Mouse (Mus musculus) heart, embryonic 16.5 days (tissue): Measurements from ENCODE around the gene Dnm2. TPM values are rescaled to one million over a fixed set of nuclear protein-coding genes. Genes with fewer than 3 reads are reported as not detected.
"Not testable (repeated sequence)": the region's sequence is repeated elsewhere in the genome, so short reads cannot be mapped to it uniquely, and the experiment has no call there.

Experiments
- ATAC-seq: fragments of 200-750 bp; cut with Nextera tagmentation; replicated peaks from 2 replicates; pipeline ENCODE4 v1.8.0; 2017; ENCODE audit warnings: moderate number of reproducible peaks; ENCODE audit not compliant: insufficient read depth, low FRiP score; ENCODE audit errors: extremely low read depth
- H3K27ac ChIP-seq: fragments of 300-500 bp; sonication (generic); 2 replicates; pipeline ENCODE4 v1.5.1; 2014; ENCODE audit warnings: mild to moderate bottlenecking, low read length, control low read depth, moderate library complexity
- H3K27me3 ChIP-seq: fragments of 300-500 bp; sonication (generic); 2 replicates; pipeline ENCODE4 v1.6.1; 2014; ENCODE audit warnings: low read length, mixed read lengths; ENCODE audit not compliant: control insufficient read depth, insufficient read depth
- H3K36me3 ChIP-seq: fragments of 300-500 bp; sonication (generic); 2 replicates; pipeline ENCODE4 v1.6.1; 2014; ENCODE audit not compliant: control insufficient read depth, insufficient read depth
- H3K4me1 ChIP-seq: fragments of 300-500 bp; sonication (generic); 2 replicates; pipeline ENCODE4 v1.6.1; 2014; ENCODE audit warnings: low read length, mixed read lengths; ENCODE audit not compliant: control insufficient read depth, insufficient read depth
- H3K4me2 ChIP-seq: fragments of 300-500 bp; sonication (generic); 2 replicates; pipeline ENCODE4 v1.6.1; 2014; ENCODE audit warnings: low read depth, mild to moderate bottlenecking, control low read depth, low read length
- H3K4me3 ChIP-seq: fragments of 300-500 bp; sonication (generic); 2 replicates; pipeline ENCODE4 v1.5.1; 2014; ENCODE audit warnings: mild to moderate bottlenecking, control low read depth, low read length
- H3K9ac ChIP-seq: fragments of 300-500 bp; sonication (generic); 2 replicates; pipeline ENCODE4 v1.6.1; 2014; ENCODE audit warnings: low read length, control low read depth
- H3K9me3 ChIP-seq: fragments of 300-500 bp; sonication (generic); replicated peaks from 2 replicates; pipeline ENCODE4 v1.6.1; 2016; ENCODE audit warnings: low read length; ENCODE audit not compliant: control insufficient read depth
- WGBS: fragments of 180-500 bp; shearing (Covaris S2); extraction: QIAGEN DNeasy Blood & Tissue Kit; methylation state at CpG from one replicate; pipeline ENCODE4 v1.1.7; 2014; 5-methylcytosine and 5-hydroxymethylcytosine counted together
- polyA plus RNA-seq: library from polyadenylated mRNA; unstranded; fragments of >200 nt; fragmentation: Nextera tagmentation; extraction: Ambion mirVana; gene quantifications from 2 replicates; pipeline ENCODE4 v1.2.1, GENCODE M21; 2015

Dnm2 gene
- polyA plus RNA-seq, 1 experiment from 2014 or later: 75.0 TPM

DNA sequence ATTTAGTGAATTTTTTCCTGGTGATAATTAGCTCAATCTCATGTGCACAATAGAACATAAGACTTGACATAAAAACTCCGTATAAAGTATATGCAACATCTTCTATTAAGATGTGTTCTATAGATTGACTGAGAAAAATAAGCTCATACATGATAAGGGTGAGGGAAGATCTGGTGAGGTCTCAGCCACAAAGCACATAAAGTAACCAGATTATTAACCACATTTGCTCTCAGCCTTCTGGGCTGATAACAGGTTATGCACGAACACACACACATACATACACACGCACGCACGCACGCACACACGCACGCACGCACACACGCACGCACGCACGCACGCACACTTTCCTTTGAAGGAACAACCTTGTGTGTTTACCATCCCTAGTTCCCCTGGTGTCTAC lies 111.8 kb downstream of the Dnm2 start:
- peaks cover 2% of the 10 kb centered on the region; the same call in 1 of the 2 replicates for H3K9me3 ChIP-seq
- no peak overlapping the region for H3K27ac ChIP-seq
- H3K9ac ChIP-seq: no peak overlapping the region
- no peak overlapping the region for H3K4me2 ChIP-seq
- ATAC-seq: no peak
- H3K36me3 ChIP-seq: no peaks in the 10 kb centered on the region
- H3K4me3 ChIP-seq: no peak overlapping the region
- peaks cover 3% of the 10 kb centered on the region; the same call in 1 of the 2 replicates for H3K4me1 ChIP-seq
- no peaks in the 10 kb centered on the region for H3K27me3 ChIP-seq
- WGBS: 92% methylated on average over 14 of the region's 14 CpGs

DNA sequence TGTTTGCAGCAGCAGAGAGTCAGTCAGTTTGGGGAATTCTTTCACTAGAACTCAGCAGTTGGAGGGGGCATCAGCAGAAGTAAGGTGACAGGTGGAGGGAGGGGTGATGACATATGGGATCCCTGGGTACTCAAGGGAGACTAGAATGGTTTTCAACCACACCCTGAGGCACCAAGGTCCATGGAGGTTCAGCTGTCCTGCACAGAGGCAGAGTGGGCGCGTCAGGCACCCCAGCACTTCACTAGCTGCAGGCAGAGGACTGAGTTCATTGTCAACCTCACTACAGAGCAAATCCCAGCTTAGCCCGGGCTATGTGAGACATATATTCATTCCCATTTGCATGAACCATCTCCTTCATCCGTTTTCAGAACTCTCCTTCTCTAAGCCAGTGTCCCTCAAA lies 112.3 kb downstream of the Dnm2 start:
- Histone ChIP-seq H3K36me3 (no peaks in the 10 kb centered on the region), H3K4me1 (peaks cover 3% of the 10 kb centered on the region; the same call in 1 of the 2 replicates), H3K27ac (no peak overlapping the region), H3K4me2 (no peak overlapping the region), H3K9ac (no peak overlapping the region), H3K4me3 (no peak overlapping the region), H3K9me3 (peaks cover 2% of the 10 kb centered on the region; the same call in 1 of the 2 replicates), H3K27me3 (no peaks in the 10 kb centered on the region)
- ATAC-seq: no peak
- WGBS: 71% methylated on average over 4 of the region's 4 CpGs

- no peak overlapping the region for H3K4me2 ChIP-seq
- H3K9me3 ChIP-seq: no peaks in the 10 kb centered on the region
- H3K4me1 ChIP-seq: peaks cover 4% of the 10 kb centered on the region
- no peak overlapping the region for H3K27ac ChIP-seq
- no peak overlapping the region for H3K9ac ChIP-seq
- H3K27me3 ChIP-seq: no peaks in the 10 kb centered on the region
- no peak for ATAC-seq
- H3K4me3 ChIP-seq: no peak overlapping the region
- WGBS: 62% methylated on average over 7 of the region's 7 CpGs
- no peaks in the 10 kb centered on the region for H3K36me3 ChIP-seq
Observed at GRCm38 (mm10) chr9:21539981-21540753, 115.5 kb downstream of the Dnm2 start.

- WGBS: 81% methylated on average over 2 of the region's 2 CpGs
- not testable (repeated sequence) for H3K9me3 ChIP-seq, H3K9ac ChIP-seq, H3K27ac ChIP-seq, H3K36me3 ChIP-seq, ATAC-seq, H3K4me3 ChIP-seq, H3K27me3 ChIP-seq, H3K4me2 ChIP-seq
- peaks cover 10% of the 10 kb centered on the region for H3K4me1 ChIP-seq
Observed at GRCm38 (mm10) chr9:21542001-21542400, 117.3 kb downstream of the Dnm2 start.

- WGBS: 16% methylated on average over 9 of the region's 9 CpGs
- Histone ChIP-seq H3K4me2 (peak overlapping the region; percentile 71), H3K9me3 (no peaks in the 10 kb centered on the region), H3K36me3 (no peaks in the 10 kb centered on the region), H3K4me1 (peaks cover 13% of the 10 kb centered on the region), H3K4me3 (peak overlapping the region; percentile 80), H3K27ac (peak overlapping the region; percentile 89), H3K27me3 (no peaks in the 10 kb centered on the region), H3K9ac (peak overlapping the region; percentile 74)
- peak; percentile 21 for ATAC-seq
Observed at GRCm38 (mm10) chr9:21545351-21545915, 120.7 kb downstream of the Dnm2 start.

DNA sequence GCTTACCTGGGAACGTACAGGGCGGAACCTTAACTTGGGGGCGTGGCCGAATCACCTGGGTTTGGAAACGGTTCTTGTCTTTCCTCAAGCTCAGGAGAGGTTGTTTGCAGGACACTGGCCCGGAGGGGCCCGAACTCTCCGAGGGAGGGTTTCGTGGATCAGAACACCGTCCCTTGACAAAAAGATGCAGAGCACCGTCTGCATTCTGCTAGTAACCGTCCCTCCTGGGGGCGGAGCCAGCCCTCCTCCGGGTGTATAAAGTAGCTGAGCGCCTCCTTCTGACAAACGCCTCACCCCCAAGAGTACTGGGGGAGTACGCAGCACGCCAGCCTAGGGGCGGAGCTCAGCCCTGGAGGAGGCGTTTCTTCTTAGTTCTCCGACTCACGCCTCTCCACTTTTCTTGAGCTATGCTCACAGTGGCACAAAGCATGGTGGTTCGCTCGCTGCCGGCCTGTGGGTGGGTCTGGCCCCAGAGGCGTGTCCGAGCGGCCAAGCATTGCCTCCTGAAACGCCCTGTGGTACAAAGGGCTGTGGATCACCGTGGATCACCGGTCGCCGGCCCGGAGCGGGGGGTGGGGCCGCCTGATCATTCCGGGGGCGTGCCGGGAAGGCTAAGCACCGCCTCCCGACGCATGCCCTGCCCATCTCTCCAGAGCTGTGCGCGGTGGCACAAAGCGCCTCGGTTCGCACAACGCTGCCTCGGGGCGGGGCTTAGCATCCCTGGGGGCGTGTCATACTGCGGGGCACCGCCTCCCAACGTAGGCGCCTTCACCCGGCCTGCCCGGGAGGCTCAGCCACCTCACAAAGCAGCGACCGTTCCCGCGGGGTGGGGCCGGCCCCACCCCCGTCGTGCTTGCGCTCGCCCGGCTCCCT lies 121.4 kb downstream of the Dnm2 start:
- H3K4me3 ChIP-seq: peak overlapping the region; percentile 80
- peak overlapping the region; percentile 71 for H3K4me2 ChIP-seq
- H3K9me3 ChIP-seq: no peaks in the 10 kb centered on the region
- H3K9ac ChIP-seq: peak overlapping the region; percentile 74
- no peaks in the 10 kb centered on the region for H3K36me3 ChIP-seq
- H3K4me1 ChIP-seq: peaks cover 13% of the 10 kb centered on the region
- peak overlapping the region; percentile 97 for H3K27ac ChIP-seq
- under 1% methylated on average over 67 of the region's 67 CpGs for WGBS
- ATAC-seq: peak; percentile 93
- H3K27me3 ChIP-seq: no peaks in the 10 kb centered on the region

DNA sequence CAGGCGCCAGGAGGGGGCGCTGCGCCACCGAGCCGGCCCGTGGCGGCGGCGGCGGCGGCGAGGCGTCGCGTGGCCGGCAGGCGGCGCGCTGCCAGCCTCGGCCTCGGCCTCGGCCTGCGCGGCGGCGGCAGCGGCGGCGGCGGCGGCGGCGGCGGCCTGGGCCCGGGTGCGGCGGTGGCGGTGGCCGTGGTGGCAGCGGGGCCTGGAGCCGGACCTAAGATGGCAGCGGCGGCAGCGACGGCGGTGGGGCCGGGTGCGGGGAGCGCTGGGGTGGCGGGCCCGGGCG lies 122.0 kb downstream of the Dnm2 start, which contains the start of gene Carm1:
Gene Carm1, plus strand, starts transcription at position 106 of the 286 bp plus-strand sequence.
- Histone ChIP-seq H3K4me1 (peaks cover 13% of the 10 kb centered on the region), H3K27ac (peak within 1 kb of the TSS; percentile 97), H3K9me3 (no peaks in the 10 kb centered on the region), H3K4me3 (peak within 1 kb of the TSS; percentile 80), H3K36me3 (no peaks in the 10 kb centered on the region), H3K9ac (peak within 1 kb of the TSS; percentile 96), H3K4me2 (peak within 1 kb of the TSS; percentile 71), H3K27me3 (no peaks in the 10 kb centered on the region)
- no peak for ATAC-seq
- WGBS: under 1% methylated on average over 33 of the region's 52 CpGs

GRCm38 (mm10) chr9:21547075-21547941 lies 122.6 kb downstream of the Dnm2 start:
- peak overlapping the region; percentile 96 for H3K9ac ChIP-seq
- H3K9me3 ChIP-seq: no peaks in the 10 kb centered on the region
- no peaks in the 10 kb centered on the region for H3K36me3 ChIP-seq
- ATAC-seq: peak; percentile 5
- peak overlapping the region; percentile 80 for H3K4me3 ChIP-seq
- peak overlapping the region; percentile 97 for H3K27ac ChIP-seq
- no peaks in the 10 kb centered on the region for H3K27me3 ChIP-seq
- H3K4me2 ChIP-seq: peak overlapping the region; percentile 71
- H3K4me1 ChIP-seq: peaks cover 13% of the 10 kb centered on the region
- under 1% methylated on average over 56 of the region's 66 CpGs for WGBS
